Mouse (Mus musculus): ENCODE measurements around the gene Vav1. TPM values are rescaled to one million over a fixed set of nuclear protein-coding genes. Genes with fewer than 3 reads are reported as not detected.

Gene Vav1
- 1 to 10 TPM; 3.9 to 4.2 TPM for total RNA-seq (2021)
- long read RNA-seq, partial matches to known transcripts: 0 of 1 reads
- long read RNA-seq, other reads (novel, unspliced or antisense): 1 of 1 reads

GRCm38 (mm10) chr17:57278943-57279590, at the start of gene Vav1:
Vav1 (plus strand) TSS chr17:57279100.
- DNase-seq (ENCODE audit: low spot score in 2 of 2): no peak

- DNase-seq (ENCODE audit: low spot score in 2 of 2): no peak
Observed at GRCm38 (mm10) chr17:57229851-57230727, 48.8 kb upstream of the Vav1 start.

- DNase-seq (ENCODE audit: low spot score in 2 of 2): no peak
Observed at GRCm38 (mm10) chr17:57230728-57231125, 48.2 kb upstream of the Vav1 start.

- DNase-seq (ENCODE audit: low spot score in 2 of 2): no peak
Observed at GRCm38 (mm10) chr17:57231321-57231771, 47.6 kb upstream of the Vav1 start.

GRCm38 (mm10) chr17:57232200-57232599, 46.7 kb upstream of the Vav1 start:
- DNase-seq (ENCODE audit: low spot score in 2 of 2): no peak

- DNase-seq (ENCODE audit: low spot score in 2 of 2): no peak
Observed at GRCm38 (mm10) chr17:57233038-57233437, 45.9 kb upstream of the Vav1 start.

GRCm38 (mm10) chr17:57234254-57234928, 44.5 kb upstream of the Vav1 start:
- no peak for DNase-seq (ENCODE audit: low spot score in 2 of 2)

- DNase-seq (ENCODE audit: low spot score in 2 of 2): no peak
Observed at GRCm38 (mm10) chr17:57235803-57236202, 43.1 kb upstream of the Vav1 start.

GRCm38 (mm10) chr17:57237181-57237580, 41.7 kb upstream of the Vav1 start:
- no peak for DNase-seq (ENCODE audit: low spot score in 2 of 2)

GRCm38 (mm10) chr17:57243650-57244370, 35.1 kb upstream of the Vav1 start:
- no peak for DNase-seq (ENCODE audit: low spot score in 2 of 2)

- no peak for DNase-seq (ENCODE audit: low spot score in 2 of 2)
Observed at GRCm38 (mm10) chr17:57245311-57245929, 33.5 kb upstream of the Vav1 start.

- DNase-seq (ENCODE audit: low spot score in 2 of 2): no peak
Observed at GRCm38 (mm10) chr17:57246663-57247392, 32.1 kb upstream of the Vav1 start.

GRCm38 (mm10) chr17:57247393-57248200, 31.3 kb upstream of the Vav1 start:
- DNase-seq (ENCODE audit: low spot score in 2 of 2): peak; percentile 97 to 98

GRCm38 (mm10) chr17:57248201-57248699, 30.6 kb upstream of the Vav1 start, which contains the start of gene Gpr108:
Gpr108 (minus strand) TSS chr17:57248446.
- peak; percentile 81 to 91 for DNase-seq (ENCODE audit: low spot score in 2 of 2)

- no peak for DNase-seq (ENCODE audit: low spot score in 2 of 2)
Observed at GRCm38 (mm10) chr17:57248771-57249170, 30.1 kb upstream of the Vav1 start.

- peak; percentile 73 to 86 for DNase-seq (ENCODE audit: low spot score in 2 of 2)
Observed at GRCm38 (mm10) chr17:57249186-57250181, 29.4 kb upstream of the Vav1 start, which contains the start of gene Trip10. Trip10 (plus strand) TSS chr17:57249455.

- DNase-seq (ENCODE audit: low spot score in 2 of 2): peak in 1 of 2 experiments; percentile 23
Observed at GRCm38 (mm10) chr17:57250461-57251160, 28.3 kb upstream of the Vav1 start.
